Mouse (Mus musculus): Measurements from ENCODE around the gene Adamts12.

The Adamts12 gene

GRCm38 (mm10) chr15:11165883-11166282 is 101.3 kb downstream of the Adamts12 start:
- no peak for DNase-seq (ENCODE audit: low spot score)

GRCm38 (mm10) chr15:11173884-11174470 is 109.4 kb downstream of the Adamts12 start:
- no peak for DNase-seq (ENCODE audit: low spot score)

- no peak for DNase-seq (ENCODE audit: low spot score)
These were observed 110.3 kb downstream of the Adamts12 start for GRCm38 (mm10) chr15:11174842-11175241.

- DNase-seq (ENCODE audit: low spot score): no peak
These were observed 112.9 kb downstream of the Adamts12 start for GRCm38 (mm10) chr15:11177448-11177847.

GRCm38 (mm10) chr15:11179751-11180169 is 115.2 kb downstream of the Adamts12 start:
- no peak for DNase-seq (ENCODE audit: low spot score)

GRCm38 (mm10) chr15:11186711-11187110 is 122.1 kb downstream of the Adamts12 start:
- no peak for DNase-seq (ENCODE audit: low spot score)

- DNase-seq (ENCODE audit: low spot score): no peak
These were observed 125.9 kb downstream of the Adamts12 start for GRCm38 (mm10) chr15:11190447-11190846.

- DNase-seq (ENCODE audit: low spot score): no peak
These were observed 128.2 kb downstream of the Adamts12 start for GRCm38 (mm10) chr15:11192762-11193161.

GRCm38 (mm10) chr15:11197051-11197450 is 132.5 kb downstream of the Adamts12 start:
- DNase-seq (ENCODE audit: low spot score): no peak

- no peak for DNase-seq (ENCODE audit: low spot score)
These were observed 133.7 kb downstream of the Adamts12 start for GRCm38 (mm10) chr15:11198246-11198795.

- no peak for DNase-seq (ENCODE audit: low spot score)
These were observed 138.5 kb downstream of the Adamts12 start for GRCm38 (mm10) chr15:11203084-11203483.

- DNase-seq (ENCODE audit: low spot score): no peak
These were observed 140.3 kb downstream of the Adamts12 start for GRCm38 (mm10) chr15:11204934-11205333.

- no peak for DNase-seq (ENCODE audit: low spot score)
These were observed 146.4 kb downstream of the Adamts12 start for GRCm38 (mm10) chr15:11210976-11211375.

GRCm38 (mm10) chr15:11233906-11234632 is 169.5 kb downstream of the Adamts12 start:
- no peak for DNase-seq (ENCODE audit: low spot score)

GRCm38 (mm10) chr15:11240406-11240805 is 175.8 kb downstream of the Adamts12 start:
- DNase-seq (ENCODE audit: low spot score): no peak

GRCm38 (mm10) chr15:11241288-11241687 is 176.7 kb downstream of the Adamts12 start:
- no peak for DNase-seq (ENCODE audit: low spot score)

- DNase-seq (ENCODE audit: low spot score): no peak
These were observed 181.8 kb downstream of the Adamts12 start for GRCm38 (mm10) chr15:11246402-11246801.

GRCm38 (mm10) chr15:11279273-11280080 is 214.9 kb downstream of the Adamts12 start:
- no peak for DNase-seq (ENCODE audit: low spot score)

- no peak for DNase-seq (ENCODE audit: low spot score)
These were observed 216.2 kb downstream of the Adamts12 start for GRCm38 (mm10) chr15:11280689-11281264.

- no peak for DNase-seq (ENCODE audit: low spot score)
These were observed 218.6 kb downstream of the Adamts12 start for GRCm38 (mm10) chr15:11283171-11283570.

- no peak for DNase-seq (ENCODE audit: low spot score)
These were observed 223.2 kb downstream of the Adamts12 start for GRCm38 (mm10) chr15:11287780-11288179.

GRCm38 (mm10) chr15:11292246-11292645 is 227.7 kb downstream of the Adamts12 start:
- no peak for DNase-seq (ENCODE audit: low spot score)

All from MN1 (cell line).